Mouse (Mus musculus) midbrain, embryonic 13.5 days (tissue): ENCODE data around the gene Scgb2a2. TPM values are rescaled to one million over a fixed set of nuclear protein-coding genes. Genes with fewer than 3 reads are reported as not detected.
"Not testable (repeated sequence)": the region's sequence is repeated elsewhere in the genome, so short reads cannot be mapped to it uniquely, and the experiment has no call there.

ENCODE experiments used
- ATAC-seq: fragments of 200-750 bp; cut with Nextera tagmentation; 2 replicates; pipeline ENCODE4 v1.8.0; 2017; ENCODE audit warnings: mild to moderate bottlenecking, moderate TSS enrichment, moderate library complexity
- H3K27ac ChIP-seq: fragments of 300-500 bp; sonication (generic); 2 replicates; pipeline ENCODE4 v1.5.1; 2015; ENCODE audit warnings: inconsistent platforms, mild to moderate bottlenecking, moderate library complexity
- H3K27me3 ChIP-seq: fragments of 300-500 bp; sonication (generic); 2 replicates; pipeline ENCODE4 v1.6.1; 2015; ENCODE audit warnings: mild to moderate bottlenecking, inconsistent platforms
- H3K36me3 ChIP-seq: fragments of 300-500 bp; sonication (generic); 2 replicates; pipeline ENCODE4 v1.6.1; 2015; ENCODE audit warnings: mild to moderate bottlenecking, inconsistent platforms
- H3K4me1 ChIP-seq: fragments of 300-500 bp; sonication (generic); replicated peaks from 2 replicates; pipeline ENCODE4 v1.6.1; 2015; ENCODE audit warnings: inconsistent platforms
- H3K4me2 ChIP-seq: fragments of 300-500 bp; sonication (generic); replicated peaks from 2 replicates; pipeline ENCODE4 v1.6.1; 2015; ENCODE audit warnings: moderate library complexity, mild to moderate bottlenecking, inconsistent platforms
- H3K4me3 ChIP-seq: fragments of 300-500 bp; sonication (generic); replicated peaks from 2 replicates; pipeline ENCODE4 v1.5.1; 2015; ENCODE audit warnings: mild to moderate bottlenecking, inconsistent platforms
- H3K9ac ChIP-seq: fragments of 300-500 bp; sonication (generic); replicated peaks from 2 replicates; pipeline ENCODE4 v1.6.1; 2015; ENCODE audit warnings: mild to moderate bottlenecking, inconsistent platforms
- H3K9me3 ChIP-seq: fragments of 300-500 bp; sonication (generic); 2 replicates; pipeline ENCODE4 v1.6.1; 2016; ENCODE audit warnings: mild to moderate bottlenecking, inconsistent platforms
- WGBS: fragments of 180-500 bp; shearing (Covaris S2); methylation state at CpG from one replicate; pipeline ENCODE4 v1.1.7; 2015; 5-methylcytosine and 5-hydroxymethylcytosine counted together
- polyA plus RNA-seq: library from polyadenylated mRNA; unstranded; fragments of >200 nt; fragmentation: Nextera tagmentation; extraction: Ambion mirVana; gene quantifications from 2 replicates; pipeline ENCODE4 v1.2.1, GENCODE M21; 2015

The Scgb2a2 gene
- not detected in 2 replicates for polyA plus RNA-seq

DNA sequence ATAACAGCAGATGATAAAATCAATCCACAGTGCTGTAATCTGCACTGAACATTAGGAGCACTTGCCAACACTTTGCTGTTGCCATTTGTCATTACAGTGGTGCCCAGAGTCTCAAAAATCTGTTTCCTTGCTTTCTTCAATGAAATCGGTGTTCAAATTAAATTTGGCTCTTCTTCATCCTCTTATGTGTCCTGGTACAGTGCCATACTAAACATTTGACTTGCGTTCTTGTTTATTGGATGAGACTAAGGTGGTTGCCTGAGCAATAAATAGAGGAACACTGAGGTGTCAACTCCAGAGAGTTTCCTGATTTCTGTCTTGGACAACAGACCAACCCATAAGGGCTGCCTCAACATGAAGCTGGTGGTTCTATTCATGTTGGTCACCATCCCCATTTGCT, at the start of gene Scgb2a2:
Scgb2a2 (plus strand) TSS at position 301 of the 400 bp plus-strand sequence.
- no peaks in the 10 kb centered on the region for H3K36me3 ChIP-seq
- no peak for ATAC-seq
- H3K27me3 ChIP-seq: no peaks in the 10 kb centered on the region
- H3K4me2 ChIP-seq: no peak within 1 kb of the TSS
- H3K27ac ChIP-seq: no peak within 1 kb of the TSS
- no peak within 1 kb of the TSS for H3K4me3 ChIP-seq
- no peaks in the 10 kb centered on the region for H3K4me1 ChIP-seq
- H3K9ac ChIP-seq: no peak within 1 kb of the TSS
- no peaks in the 10 kb centered on the region for H3K9me3 ChIP-seq
- WGBS: 91% methylated on average over 2 of the region's 2 CpGs

- H3K4me3 ChIP-seq: peak overlapping the region; percentile 36
- 10% methylated on average over 19 of the region's 21 CpGs for WGBS
- H3K9ac ChIP-seq, H3K9me3 ChIP-seq, H3K27me3 ChIP-seq, H3K36me3 ChIP-seq, H3K27ac ChIP-seq, H3K4me1 ChIP-seq: not testable (repeated sequence)
- H3K4me2 ChIP-seq: peak overlapping the region; percentile 44
- peak; percentile 97 for ATAC-seq
These were observed 10.6 kb upstream of the Scgb2a2 start for GRCm38 (mm10) chr19:9836581-9837340.

DNA sequence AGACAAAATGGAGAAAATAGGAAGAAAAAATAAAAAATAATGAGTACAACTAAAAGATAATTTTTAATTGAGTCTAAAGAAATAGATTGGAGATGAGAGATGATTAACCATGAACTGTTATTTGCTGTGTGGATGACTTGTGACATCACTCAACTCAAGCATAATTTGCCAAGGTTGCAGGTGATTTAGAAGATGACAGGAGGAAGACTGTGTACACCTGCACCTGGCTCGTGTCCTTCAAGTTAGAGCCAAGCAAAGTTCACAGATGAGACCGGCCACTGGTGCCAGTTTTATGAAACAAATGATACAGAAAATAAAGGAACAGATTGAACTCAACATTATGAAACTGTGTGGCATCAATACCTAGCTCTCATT, 10.0 kb upstream of the Scgb2a2 start:
- Histone ChIP-seq H3K4me1 (no peaks in the 10 kb centered on the region), H3K27me3 (no peaks in the 10 kb centered on the region), H3K36me3 (no peaks in the 10 kb centered on the region), H3K27ac (no peak overlapping the region), H3K9me3 (no peaks in the 10 kb centered on the region), H3K4me2 (no peak overlapping the region), H3K9ac (no peak overlapping the region), H3K4me3 (no peak overlapping the region)
- ATAC-seq: peak; percentile 86
- 70% methylated on average over 2 of the region's 2 CpGs for WGBS

- H3K4me1 ChIP-seq, H3K4me3 ChIP-seq, H3K9me3 ChIP-seq, H3K27me3 ChIP-seq, H3K9ac ChIP-seq, H3K27ac ChIP-seq, ATAC-seq, H3K4me2 ChIP-seq, H3K36me3 ChIP-seq: not testable (repeated sequence)
- 52% methylated on average over 3 of the region's 3 CpGs for WGBS
These were observed 2.2 kb downstream of the Scgb2a2 start for GRCm38 (mm10) chr19:9849368-9850075.

- not testable (repeated sequence) for H3K9ac ChIP-seq, H3K9me3 ChIP-seq, H3K27ac ChIP-seq, ATAC-seq, H3K4me2 ChIP-seq, H3K4me3 ChIP-seq, H3K4me1 ChIP-seq, H3K36me3 ChIP-seq, H3K27me3 ChIP-seq
- 92% methylated on average over 2 of the region's 3 CpGs for WGBS
These were observed 13.5 kb downstream of the Scgb2a2 start for GRCm38 (mm10) chr19:9860821-9861220.

- H3K4me1 ChIP-seq: no peaks in the 10 kb centered on the region
- no peak overlapping the region for H3K27ac ChIP-seq
- no peak overlapping the region for H3K4me3 ChIP-seq
- no peaks in the 10 kb centered on the region for H3K9me3 ChIP-seq
- H3K36me3 ChIP-seq: 0 out of 2 replicates have a peak, but pooled peaks cover 7% of the 10 kb centered on the region
- H3K9ac ChIP-seq: no peak overlapping the region
- H3K4me2 ChIP-seq: no peak overlapping the region
- H3K27me3 ChIP-seq: no peaks in the 10 kb centered on the region
- 96% methylated on average over 1 of the region's 1 CpGs for WGBS
- no peak for ATAC-seq
These were observed 17.5 kb downstream of the Scgb2a2 start for GRCm38 (mm10) chr19:9864856-9865255.

DNA sequence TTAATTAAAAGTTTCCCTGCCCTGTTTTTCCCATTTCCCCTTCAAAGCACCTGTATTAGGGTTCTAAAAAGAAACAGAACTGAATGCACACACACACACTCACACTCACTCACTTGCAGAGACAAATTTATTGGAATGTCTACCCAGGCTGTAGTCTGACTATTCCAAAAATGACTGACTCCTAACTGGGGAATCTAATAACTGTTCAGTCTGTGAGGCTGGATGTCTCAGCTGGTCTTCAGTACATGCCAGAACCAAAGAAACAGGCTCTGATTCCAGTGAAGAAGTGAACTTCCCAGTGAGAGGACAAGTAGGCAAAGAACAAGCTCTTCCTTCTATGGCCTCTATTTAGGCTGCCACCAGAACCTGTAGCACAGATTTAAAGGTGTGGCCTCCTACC, 18.1 kb downstream of the Scgb2a2 start:
- Histone ChIP-seq H3K27ac (no peak overlapping the region), H3K4me3 (no peak overlapping the region), H3K9me3 (no peaks in the 10 kb centered on the region), H3K9ac (no peak overlapping the region), H3K4me1 (no peaks in the 10 kb centered on the region), H3K4me2 (no peak overlapping the region), H3K36me3 (0 out of 2 replicates have a peak, but pooled peaks cover 8% of the 10 kb centered on the region), H3K27me3 (no peaks in the 10 kb centered on the region)
- no peak for ATAC-seq

DNA sequence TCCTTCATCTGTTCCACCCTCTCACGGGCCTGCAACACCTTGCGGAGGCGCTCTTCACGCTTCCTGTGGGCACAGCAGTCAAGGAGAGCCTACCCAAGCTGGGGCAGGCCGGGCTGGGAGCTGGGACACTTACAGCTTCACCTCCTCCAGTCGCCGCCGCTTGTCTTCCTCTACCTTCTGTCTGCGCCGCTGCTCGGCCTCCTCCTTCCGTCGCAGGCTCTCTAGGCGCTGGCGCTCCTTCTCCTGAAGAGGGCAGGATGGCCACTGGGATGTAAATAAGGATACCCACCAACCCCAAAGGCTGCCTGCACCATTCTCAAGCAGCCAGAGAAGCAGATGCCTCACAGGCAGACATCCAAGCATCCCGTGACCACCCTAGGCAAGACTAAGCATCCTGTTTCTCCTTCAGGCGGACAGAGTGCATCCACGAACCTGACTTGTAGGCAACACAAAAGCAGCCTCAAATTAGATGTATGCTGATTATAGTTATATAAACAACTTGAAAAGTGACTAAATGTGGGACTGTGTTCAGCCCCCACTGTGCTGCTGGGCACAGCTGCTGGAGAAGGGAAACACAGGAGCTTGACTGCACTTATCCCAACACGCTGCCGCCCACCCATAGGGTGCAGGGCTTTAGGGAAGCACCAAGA, 30.9 kb downstream of the Scgb2a2 start:
- H3K27ac ChIP-seq: no peak overlapping the region
- H3K4me2 ChIP-seq: no peak overlapping the region
- H3K9ac ChIP-seq: no peak overlapping the region
- 93% methylated on average over 20 of the region's 20 CpGs for WGBS
- ATAC-seq: no peak
- H3K27me3 ChIP-seq: no peaks in the 10 kb centered on the region
- H3K9me3 ChIP-seq: no peaks in the 10 kb centered on the region
- H3K4me1 ChIP-seq: no peaks in the 10 kb centered on the region
- H3K4me3 ChIP-seq: no peak overlapping the region
- peaks cover 90% of the 10 kb centered on the region for H3K36me3 ChIP-seq

- ATAC-seq: no peak
- no peaks in the 10 kb centered on the region for H3K4me1 ChIP-seq
- H3K4me2 ChIP-seq: no peak overlapping the region
- H3K4me3 ChIP-seq: no peak overlapping the region
- no peaks in the 10 kb centered on the region for H3K27me3 ChIP-seq
- H3K9ac ChIP-seq: no peak overlapping the region
- peaks cover 79% of the 10 kb centered on the region for H3K36me3 ChIP-seq
- no peak overlapping the region for H3K27ac ChIP-seq
- H3K9me3 ChIP-seq: no peaks in the 10 kb centered on the region
- WGBS: 92% methylated on average over 1 of the region's 1 CpGs
These were observed 39.0 kb downstream of the Scgb2a2 start for GRCm38 (mm10) chr19:9886348-9886747.

DNA sequence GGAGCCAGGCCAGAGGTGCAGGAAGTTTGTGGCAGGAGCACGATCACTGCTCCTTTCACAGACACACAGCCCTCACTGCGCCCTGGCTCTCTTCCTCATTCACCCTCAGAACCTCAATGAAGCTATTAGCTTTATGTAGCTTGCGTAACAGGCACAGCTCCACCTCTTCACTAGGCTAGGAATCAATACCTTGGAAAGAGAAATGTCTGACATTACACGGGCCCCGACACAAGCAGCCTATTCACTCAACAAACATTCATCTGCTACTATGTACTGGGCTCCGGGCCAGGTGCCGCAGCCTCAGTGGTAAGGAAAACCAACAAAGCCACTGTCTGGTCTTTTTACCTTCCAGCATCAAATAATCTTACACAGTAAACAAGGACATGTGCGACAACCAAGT, 39.4 kb downstream of the Scgb2a2 start:
- Histone ChIP-seq H3K4me3 (no peak overlapping the region), H3K27ac (no peak overlapping the region), H3K4me2 (no peak overlapping the region), H3K27me3 (no peaks in the 10 kb centered on the region), H3K9me3 (no peaks in the 10 kb centered on the region), H3K36me3 (peaks cover 79% of the 10 kb centered on the region), H3K4me1 (no peaks in the 10 kb centered on the region), H3K9ac (no peak overlapping the region)
- ATAC-seq: no peak
- 91% methylated on average over 8 of the region's 8 CpGs for WGBS

GRCm38 (mm10) chr19:9896067-9896466, 48.7 kb downstream of the Scgb2a2 start:
- no peaks in the 10 kb centered on the region for H3K27me3 ChIP-seq
- H3K9me3 ChIP-seq: no peaks in the 10 kb centered on the region
- ATAC-seq: no peak
- WGBS: 85% methylated on average over 5 of the region's 5 CpGs
- H3K4me1 ChIP-seq: peaks cover 32% of the 10 kb centered on the region
- H3K4me3 ChIP-seq: no peak overlapping the region
- no peak overlapping the region for H3K9ac ChIP-seq
- peaks cover 42% of the 10 kb centered on the region for H3K36me3 ChIP-seq
- no peak overlapping the region for H3K27ac ChIP-seq
- H3K4me2 ChIP-seq: no peak overlapping the region

GRCm38 (mm10) chr19:9898339-9899066, 51.1 kb downstream of the Scgb2a2 start:
- Histone ChIP-seq H3K27ac (peak overlapping the region; percentile 61; the same call in 1 of the 2 replicates), H3K36me3 (peaks cover 18% of the 10 kb centered on the region), H3K4me3 (peak overlapping the region; percentile 77), H3K9ac (peak overlapping the region; percentile 80), H3K9me3 (no peaks in the 10 kb centered on the region), H3K27me3 (no peaks in the 10 kb centered on the region), H3K4me1 (peaks cover 32% of the 10 kb centered on the region), H3K4me2 (peak overlapping the region; percentile 93)
- no peak for ATAC-seq
- 9% methylated on average over 17 of the region's 17 CpGs for whole genome bisulfite sequencing
